Mouse (Mus musculus) erythroblast, embryonic 14.5 days (primary cell): ENCODE results near the gene Golga1.

ENCODE experiments used
- GATA1 ChIP-seq: IDR thresholded peaks from 2 replicates; pipeline ENCODE4 v1.6.1; 2012; ENCODE audit warnings: low read length, inconsistent platforms, mixed read lengths
- TAL1 ChIP-seq: IDR thresholded peaks from 3 replicates; pipeline ENCODE4 v1.6.1; 2012; ENCODE audit warnings: low read length, inconsistent platforms, mixed read lengths

DNA sequence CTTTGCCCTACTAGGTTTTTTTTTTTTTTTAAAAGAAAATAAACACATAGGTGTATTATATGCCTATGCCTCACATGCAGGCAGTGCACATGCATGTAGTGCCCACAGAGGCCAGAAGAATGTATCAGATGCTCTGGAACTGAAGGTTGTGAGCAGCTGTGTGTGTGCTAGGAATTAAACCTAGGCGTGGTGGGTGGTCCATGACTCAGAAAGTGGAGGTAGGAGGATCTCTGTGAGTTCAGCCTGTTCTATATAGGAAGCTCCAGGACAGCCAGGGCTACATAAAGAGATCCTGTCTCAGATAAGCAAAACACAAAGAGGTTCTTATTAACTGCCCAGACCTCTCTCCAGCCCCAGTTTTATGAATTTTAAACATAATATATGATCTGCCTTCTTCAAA lies 3.8 kb upstream of the Golga1 start:
- TF ChIP-seq TAL1 (no peak), GATA1 (no peak)
